In the genomic region with DNA sequence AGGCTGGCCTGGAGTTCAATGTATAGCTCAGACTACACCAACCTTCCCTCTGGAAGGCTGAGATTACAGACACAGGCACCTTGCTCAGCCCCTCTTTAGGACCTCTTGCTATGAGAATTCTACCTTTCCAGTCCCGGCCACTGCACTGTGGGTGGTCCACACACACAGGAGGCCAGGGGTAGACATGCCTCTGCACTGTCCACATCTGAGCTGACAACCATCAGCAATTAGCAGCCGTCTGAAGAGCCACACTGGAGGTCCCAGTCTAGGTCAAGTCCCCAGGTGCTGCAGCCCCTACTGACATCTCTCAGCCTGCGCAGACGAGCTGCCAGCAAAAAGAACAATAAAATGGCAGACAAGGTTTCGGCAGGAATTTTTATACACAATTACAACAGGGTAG, we compare ENCODE assay signal across 26 mouse cellular contexts. TPM values are rescaled to one million over a fixed set of nuclear protein-coding genes. Genes with fewer than 3 reads are reported as not detected.
DNase-seq lines count a peak whose midpoint lies in the region; ATAC-seq and TF ChIP-seq lines count a peak whose summit lies in the region.
"Had no signal": no experiment of that assay in that cellular context is flagged by ENCODE, and none has a peak within 500 bp of the region (broad histone marks: within the 10 kb centered on the region; RNA-seq: fewer than 3 reads in every experiment).

No protein-coding gene starts in this region.

- H3K4me1 ChIP-seq in heart, embryonic 10.5 days = peaks cover 28% of the 10 kb centered on the region
- H3K4me1 ChIP-seq in heart, embryonic 12.5 days (replicated peaks) = peaks cover 14% of the 10 kb centered on the region
- peaks cover 14% of the 10 kb centered on the region for H3K4me1 ChIP-seq in lung, embryonic 14.5 days (ENCODE audit: insufficient read depth)
- no peaks in the 10 kb centered on the region; the same call in 1 of the 2 replicates for H3K4me1 ChIP-seq in embryonic facial prominence, embryonic 11.5 days (ENCODE audit: control insufficient read depth, insufficient read depth, low read length)
- H3K4me1 ChIP-seq in limb, embryonic 11.5 days (ENCODE audit: control insufficient read depth, insufficient read depth, low read length) = peaks cover 10% of the 10 kb centered on the region
- H3K4me1 ChIP-seq: forebrain, embryonic 13.5 days; liver, embryonic 15.5 days had no signal

- no peaks in the 10 kb centered on the region for H3K36me3 ChIP-seq in heart, embryonic 10.5 days
- H3K36me3 ChIP-seq in heart, embryonic 12.5 days = no peaks in the 10 kb centered on the region
- H3K36me3 ChIP-seq in lung, embryonic 14.5 days (ENCODE audit: insufficient read depth) = no peaks in the 10 kb centered on the region
- H3K36me3 ChIP-seq in embryonic facial prominence, embryonic 11.5 days (replicated peaks; ENCODE audit: control insufficient read depth, insufficient read depth, low read depth, low read length) = no peaks in the 10 kb centered on the region
- H3K36me3 ChIP-seq in limb, embryonic 11.5 days (ENCODE audit: control insufficient read depth, insufficient read depth, low read length) = no peaks in the 10 kb centered on the region
- H3K36me3 ChIP-seq: G1E; heart, embryonic 13.5 days; kidney, embryonic 15.5 days; liver, embryonic 15.5 days had no signal

- WGBS in heart, embryonic 10.5 days = 55% methylated on average over 5 of the region's 5 CpGs
- 49% methylated on average over 5 of the region's 5 CpGs for WGBS in heart, embryonic 12.5 days
- WGBS in lung, embryonic 14.5 days = 25% methylated on average over 5 of the region's 5 CpGs
- WGBS in embryonic facial prominence, embryonic 11.5 days = 21% methylated on average over 5 of the region's 5 CpGs
- 20% methylated on average over 5 of the region's 5 CpGs for WGBS in limb, embryonic 11.5 days

- no peak for TF ChIP-seq CTCF in lung, embryonic 14.5 days (IDR thresholded peaks at IDR 0.05; ENCODE audit: low read depth)

- peak overlapping the region; percentile 29; the same call in 1 of the 2 replicates for H3K27ac ChIP-seq in heart, embryonic 10.5 days
- H3K27ac ChIP-seq in heart, embryonic 12.5 days (ENCODE audit: poor library complexity, severe bottlenecking) = no peak overlapping the region
- no peak overlapping the region for H3K27ac ChIP-seq in lung, embryonic 14.5 days (ENCODE audit: low read depth)
- H3K27ac ChIP-seq in embryonic facial prominence, embryonic 11.5 days (replicated peaks; ENCODE audit: low read depth, low read length) = no peak overlapping the region; the same call in 1 of the 2 replicates
- peak overlapping the region; percentile 62; the same call in 1 of the 2 replicates for H3K27ac ChIP-seq in limb, embryonic 11.5 days (replicated peaks; ENCODE audit: low read depth, low read length)
- H3K27ac ChIP-seq: forebrain, embryonic 13.5 days; gastrocnemius, adult 2 months; heart, embryonic 13.5 days; hindbrain, postnatal 0 days; kidney, embryonic 15.5 days; left cerebral cortex, adult 2 months; liver, embryonic 15.5 days had no signal

- no peaks in the 10 kb centered on the region for H3K27me3 ChIP-seq in heart, embryonic 10.5 days (ENCODE audit: insufficient read depth, poor library complexity, severe bottlenecking)
- no peaks in the 10 kb centered on the region for H3K27me3 ChIP-seq in heart, embryonic 12.5 days (replicated peaks)
- H3K27me3 ChIP-seq in lung, embryonic 14.5 days (ENCODE audit: insufficient read depth, low read length) = no peaks in the 10 kb centered on the region
- H3K27me3 ChIP-seq in embryonic facial prominence, embryonic 11.5 days (ENCODE audit: control insufficient read depth, insufficient read depth, low read length) = no peaks in the 10 kb centered on the region
- no peaks in the 10 kb centered on the region; the same call in 1 of the 2 replicates for H3K27me3 ChIP-seq in limb, embryonic 11.5 days (ENCODE audit: control insufficient read depth, insufficient read depth, low read length)
- H3K27me3 ChIP-seq: forebrain, embryonic 13.5 days; heart, embryonic 13.5 days; kidney, embryonic 15.5 days; liver, embryonic 15.5 days; Patski had no signal

- H3K9me3 ChIP-seq in heart, embryonic 10.5 days = no peaks in the 10 kb centered on the region
- no peaks in the 10 kb centered on the region for H3K9me3 ChIP-seq in heart, embryonic 12.5 days (replicated peaks)
- no peaks in the 10 kb centered on the region for H3K9me3 ChIP-seq in lung, embryonic 14.5 days (ENCODE audit: low read depth, low read length)
- H3K9me3 ChIP-seq in embryonic facial prominence, embryonic 11.5 days (replicated peaks; ENCODE audit: control insufficient read depth, low read length) = no peaks in the 10 kb centered on the region
- H3K9me3 ChIP-seq in limb, embryonic 11.5 days (ENCODE audit: control insufficient read depth, low read length) = no peaks in the 10 kb centered on the region
- H3K9me3 ChIP-seq: forebrain, embryonic 13.5 days; G1E; heart, embryonic 13.5 days; kidney, embryonic 15.5 days; liver, embryonic 15.5 days had no signal

- ATAC-seq in heart, embryonic 12.5 days (ENCODE audit: insufficient number of reproducible peaks, low FRiP score) = no peak
- ATAC-seq in lung, embryonic 14.5 days (ENCODE audit: insufficient read depth) = peak; percentile 45; the same call in 1 of the 2 replicates
- peak; percentile 60; the same call in 1 of the 2 replicates for ATAC-seq in embryonic facial prominence, embryonic 11.5 days (replicated peaks; ENCODE audit: insufficient number of reproducible peaks, low FRiP score, low TSS enrichment, low read depth)
- ATAC-seq in limb, embryonic 11.5 days (ENCODE audit: insufficient number of reproducible peaks, low FRiP score, low TSS enrichment, low read depth) = no peak
- ATAC-seq: forebrain, embryonic 13.5 days; hindbrain, postnatal 0 days; lung, postnatal 0 days; Patski had no signal

- DNase-seq in heart, embryonic 10.5 days (ENCODE audit: low spot score) = no peak
- no peak for DNase-seq in lung, embryonic 14.5 days
- DNase-seq in lung, postnatal 36 days = no peak
- DNase-seq in embryonic facial prominence, embryonic 11.5 days (ENCODE audit: low spot score) = peak; percentile 25
- DNase-seq in limb, embryonic 11.5 days (ENCODE audit: low spot score) = peak; percentile 39
- DNase-seq in spleen, postnatal 4 days (ENCODE audit: low spot score in 2 of 2) = no peak
- DNase-seq in cerebellum, adult 9-11 months = no peak
- DNase-seq: adrenal gland, adult 2 months; B cell, adult 2 months; cerebellum, adult 11 months; cerebellum, postnatal 10 days; gastrocnemius, adult 2 months; heart, postnatal 14 days; layer of hippocampus, adult 9-11 months; liver; thymus, postnatal 14 days had no signal

- no peak overlapping the region for H3K9ac ChIP-seq in heart, embryonic 12.5 days
- H3K9ac ChIP-seq in lung, embryonic 14.5 days = peak overlapping the region; percentile 23; the same call in 1 of the 2 replicates
- no peak overlapping the region for H3K9ac ChIP-seq in embryonic facial prominence, embryonic 11.5 days (replicated peaks; ENCODE audit: low read length)
- H3K9ac ChIP-seq in limb, embryonic 11.5 days (ENCODE audit: low read length) = no peak overlapping the region
- H3K9ac ChIP-seq: forebrain, embryonic 13.5 days; kidney, embryonic 15.5 days; liver, embryonic 15.5 days had no signal

- no peak overlapping the region for H3K4me2 ChIP-seq in heart, embryonic 12.5 days
- no peak overlapping the region for H3K4me2 ChIP-seq in lung, embryonic 14.5 days
- no peak overlapping the region for H3K4me2 ChIP-seq in embryonic facial prominence, embryonic 11.5 days (ENCODE audit: low read depth, low read length)
- no peak overlapping the region for H3K4me2 ChIP-seq in limb, embryonic 11.5 days (ENCODE audit: low read depth, severe bottlenecking)
- H3K4me2 ChIP-seq: forebrain, embryonic 13.5 days; heart, embryonic 13.5 days; kidney, embryonic 15.5 days; liver, embryonic 15.5 days had no signal

- H3K4me3 ChIP-seq in heart, embryonic 10.5 days = no peak overlapping the region
- no peak overlapping the region for H3K4me3 ChIP-seq in heart, embryonic 12.5 days
- H3K4me3 ChIP-seq in lung, embryonic 14.5 days (ENCODE audit: low read depth, low read length) = no peak overlapping the region
- no peak overlapping the region for H3K4me3 ChIP-seq in embryonic facial prominence, embryonic 11.5 days (ENCODE audit: low read depth, low read length)
- H3K4me3 ChIP-seq in limb, embryonic 11.5 days (ENCODE audit: low read depth, low read length) = no peak overlapping the region
- H3K4me3 ChIP-seq: forebrain, embryonic 13.5 days; gastrocnemius, adult 2 months; heart, embryonic 13.5 days; kidney, embryonic 15.5 days; left cerebral cortex, adult 2 months; liver, embryonic 15.5 days had no signal

RNA-seq across cellular contexts. Expression of a gene that starts 20.9 kb away (rescaled TPM):
- 116 and 128 TPM in 2 replicates for polyA plus RNA-seq in heart, embryonic 10.5 days (2016; fragmentation: Nextera tagmentation; extraction: Ambion mirVana)
- polyA plus RNA-seq in heart, embryonic 12.5 days (2016; fragmentation: Nextera tagmentation; extraction: Ambion mirVana) = 97.8 and 103 TPM in 2 replicates
- polyA plus RNA-seq in lung, embryonic 14.5 days (2014; fragmentation: Nextera tagmentation; extraction: Ambion mirVana) = 92.0 and 93.4 TPM in 2 replicates
- 142 and 147 TPM in 2 replicates for polyA plus RNA-seq in embryonic facial prominence, embryonic 11.5 days (2014; fragmentation: Nextera tagmentation; extraction: Ambion mirVana)
- 123 and 139 TPM in 2 replicates for polyA plus RNA-seq in limb, embryonic 11.5 days (2014; fragmentation: Nextera tagmentation; extraction: Ambion mirVana)

Comparison
In these comparisons a context has a peak if more than half of its experiments do, and no peak if none do; other contexts are left out.
1. H3K27ac ChIP-seq: peak in heart, embryonic 10.5 days (single experiment) and limb, embryonic 11.5 days (single experiment); none in heart, embryonic 12.5 days (single experiment), lung, embryonic 14.5 days (single experiment) and embryonic facial prominence, embryonic 11.5 days (single experiment).
2. DNase-seq: peak in embryonic facial prominence, embryonic 11.5 days (single experiment) and limb, embryonic 11.5 days (single experiment); none in heart, embryonic 10.5 days (single experiment), lung, embryonic 14.5 days (single experiment), lung, postnatal 36 days (single experiment), spleen, postnatal 4 days (0 of 2) and cerebellum, adult 9-11 months (single experiment).
3. ATAC-seq: peak in lung, embryonic 14.5 days (single experiment) and embryonic facial prominence, embryonic 11.5 days (single experiment); none in heart, embryonic 12.5 days (single experiment) and limb, embryonic 11.5 days (single experiment).